Mouse (Mus musculus): Measurements from ENCODE around the gene Mb21d2. TPM values are rescaled to one million over a fixed set of nuclear protein-coding genes. Genes with fewer than 3 reads are reported as not detected.

The Mb21d2 gene
- polyA plus RNA-seq, 1 experiment: 20.4 TPM

DNA sequence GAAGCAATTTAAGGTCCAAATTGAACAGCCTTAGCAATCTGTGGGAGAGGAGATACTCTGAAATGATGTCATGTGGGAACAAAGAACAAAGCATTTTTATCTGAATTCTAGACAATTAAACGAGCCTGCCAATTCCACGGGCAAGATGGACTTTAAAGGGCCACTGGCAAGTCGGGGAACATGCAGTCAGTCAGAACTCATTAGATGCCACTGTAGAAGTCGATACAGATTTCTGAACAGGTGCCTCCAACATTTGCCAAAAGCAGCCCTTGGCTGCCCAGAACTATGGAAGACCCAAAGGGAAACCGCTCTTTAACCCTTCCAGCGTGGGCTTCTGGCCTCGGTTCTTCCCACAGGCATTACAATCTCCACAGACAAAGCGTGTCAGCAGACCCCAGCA lies 45.8 kb downstream of the Mb21d2 start:
- Histone ChIP-seq H3K9me3 (replicated peaks; ENCODE audit: control insufficient read depth, insufficient read depth, low read length, poor library complexity, severe bottlenecking) (no peaks in the 10 kb centered on the region), H3K4me3 (ENCODE audit: low read depth, low read length) (no peak overlapping the region), H3K27ac (ENCODE audit: insufficient read depth, low read length) (no peak overlapping the region), H3K4me1 (ENCODE audit: control insufficient read depth, insufficient read depth, low read length) (no peaks in the 10 kb centered on the region), H3K27me3 (ENCODE audit: control insufficient read depth, insufficient read depth, low read length, poor library complexity, severe bottlenecking) (no peaks in the 10 kb centered on the region), H3K36me3 (ENCODE audit: control insufficient read depth, insufficient read depth, low read length, poor library complexity, severe bottlenecking) (no peaks in the 10 kb centered on the region), H3K9ac (ENCODE audit: low read depth, poor library complexity, severe bottlenecking) (no peak overlapping the region)
- no peak for TF ChIP-seq CTCF (IDR thresholded peaks at IDR 0.05; ENCODE audit: low read depth, low read length)

GRCm38 (mm10) chr16:28882687-28883428 lies 46.6 kb downstream of the Mb21d2 start:
- Histone ChIP-seq H3K36me3 (ENCODE audit: control insufficient read depth, insufficient read depth, low read length, poor library complexity, severe bottlenecking) (no peaks in the 10 kb centered on the region), H3K4me1 (ENCODE audit: control insufficient read depth, insufficient read depth, low read length) (no peaks in the 10 kb centered on the region), H3K27me3 (ENCODE audit: control insufficient read depth, insufficient read depth, low read length, poor library complexity, severe bottlenecking) (no peaks in the 10 kb centered on the region), H3K9me3 (replicated peaks; ENCODE audit: control insufficient read depth, insufficient read depth, low read length, poor library complexity, severe bottlenecking) (no peaks in the 10 kb centered on the region), H3K27ac (ENCODE audit: insufficient read depth, low read length) (no peak overlapping the region), H3K9ac (ENCODE audit: low read depth, poor library complexity, severe bottlenecking) (no peak overlapping the region), H3K4me3 (ENCODE audit: low read depth, low read length) (no peak overlapping the region)
- TF ChIP-seq EP300 (IDR thresholded peaks at IDR 0.05; ENCODE audit: insufficient read depth, low read depth, low read length) (no peak), POLR2A (IDR thresholded peaks at IDR 0.05; ENCODE audit: insufficient read depth, low read length) (no peak), CTCF (IDR thresholded peaks at IDR 0.05; ENCODE audit: low read depth, low read length) (no peak)

DNA sequence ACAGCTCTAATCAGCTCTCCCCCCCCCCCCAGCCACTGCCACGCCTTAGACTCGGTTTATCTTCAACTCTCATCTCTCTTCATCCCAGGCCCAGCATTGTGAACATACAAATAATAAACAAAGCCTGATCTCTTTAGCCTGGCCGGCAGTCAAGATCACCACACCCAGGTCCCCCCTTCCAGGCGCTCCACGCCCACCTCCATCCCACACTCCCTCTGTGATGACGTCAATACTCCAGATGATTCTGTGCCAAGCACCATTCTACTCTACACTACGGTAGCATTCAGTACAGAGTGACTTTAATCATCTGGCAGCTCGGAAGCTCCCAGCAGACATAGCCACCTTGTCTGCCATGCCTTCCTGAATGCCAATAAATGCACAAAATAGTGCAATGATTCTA lies 47.7 kb downstream of the Mb21d2 start:
- H3K36me3 ChIP-seq (ENCODE audit: control insufficient read depth, insufficient read depth, low read length, poor library complexity, severe bottlenecking): no peaks in the 10 kb centered on the region
- H3K9me3 ChIP-seq (replicated peaks; ENCODE audit: control insufficient read depth, insufficient read depth, low read length, poor library complexity, severe bottlenecking): no peaks in the 10 kb centered on the region
- TF ChIP-seq EP300 (IDR thresholded peaks at IDR 0.05; ENCODE audit: insufficient read depth, low read depth, low read length): no peak
- no peak for TF ChIP-seq POLR2A (IDR thresholded peaks at IDR 0.05; ENCODE audit: insufficient read depth, low read length)
- no peak for TF ChIP-seq CTCF (IDR thresholded peaks at IDR 0.05; ENCODE audit: low read depth, low read length)
- H3K4me3 ChIP-seq (ENCODE audit: low read depth, low read length): no peak overlapping the region
- no peaks in the 10 kb centered on the region for H3K4me1 ChIP-seq (ENCODE audit: control insufficient read depth, insufficient read depth, low read length)
- no peak overlapping the region for H3K9ac ChIP-seq (ENCODE audit: low read depth, poor library complexity, severe bottlenecking)
- no peaks in the 10 kb centered on the region for H3K27me3 ChIP-seq (ENCODE audit: control insufficient read depth, insufficient read depth, low read length, poor library complexity, severe bottlenecking)
- H3K27ac ChIP-seq (ENCODE audit: insufficient read depth, low read length): no peak overlapping the region

DNA sequence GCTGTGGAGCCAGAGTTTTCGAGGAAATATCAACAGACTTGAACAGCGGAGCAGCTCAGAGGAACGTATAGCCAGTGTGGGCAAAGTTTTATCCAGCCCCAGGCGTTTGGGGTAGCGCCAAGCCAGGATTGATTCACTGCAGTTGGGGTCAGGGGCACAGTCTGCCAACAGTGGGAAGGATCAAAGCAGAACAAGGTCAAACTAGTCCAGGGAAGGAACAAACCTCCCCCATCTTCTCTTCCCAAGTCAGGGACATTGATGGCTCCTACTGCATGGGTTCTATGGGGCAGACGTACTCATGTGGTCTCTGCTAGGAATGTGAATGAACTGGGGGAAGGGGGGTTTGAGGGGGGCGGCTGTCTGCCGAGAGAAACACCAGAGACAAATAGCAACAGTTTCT lies 48.7 kb downstream of the Mb21d2 start:
- no peak overlapping the region for H3K4me3 ChIP-seq (ENCODE audit: low read depth, low read length)
- H3K4me1 ChIP-seq (ENCODE audit: control insufficient read depth, insufficient read depth, low read length): no peaks in the 10 kb centered on the region
- H3K9me3 ChIP-seq (replicated peaks; ENCODE audit: control insufficient read depth, insufficient read depth, low read length, poor library complexity, severe bottlenecking): no peaks in the 10 kb centered on the region
- H3K9ac ChIP-seq (ENCODE audit: low read depth, poor library complexity, severe bottlenecking): no peak overlapping the region
- no peaks in the 10 kb centered on the region for H3K36me3 ChIP-seq (ENCODE audit: control insufficient read depth, insufficient read depth, low read length, poor library complexity, severe bottlenecking)
- TF ChIP-seq POLR2A (IDR thresholded peaks at IDR 0.05; ENCODE audit: insufficient read depth, low read length): no peak
- no peak for TF ChIP-seq CTCF (IDR thresholded peaks at IDR 0.05; ENCODE audit: low read depth, low read length)
- no peak for TF ChIP-seq EP300 (IDR thresholded peaks at IDR 0.05; ENCODE audit: insufficient read depth, low read depth, low read length)
- no peaks in the 10 kb centered on the region for H3K27me3 ChIP-seq (ENCODE audit: control insufficient read depth, insufficient read depth, low read length, poor library complexity, severe bottlenecking)
- no peak overlapping the region for H3K27ac ChIP-seq (ENCODE audit: insufficient read depth, low read length)

DNA sequence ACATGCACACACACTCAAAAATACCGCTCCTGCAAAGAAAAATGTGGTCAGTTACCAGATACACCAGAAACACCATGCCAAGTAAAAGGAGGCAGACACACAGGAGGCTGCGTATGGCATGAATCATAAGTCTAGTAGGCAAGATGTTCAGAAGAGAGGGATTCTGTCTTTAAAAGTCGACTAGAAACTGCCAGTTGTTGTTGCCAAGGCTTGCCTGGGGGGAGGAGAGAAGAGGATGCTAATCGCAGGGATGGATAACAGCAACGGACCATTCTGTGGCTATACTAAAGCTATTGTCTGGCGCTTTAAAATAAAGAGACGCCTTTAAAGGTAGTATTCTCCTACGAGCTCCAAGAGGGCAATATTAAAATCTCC lies 49.2 kb downstream of the Mb21d2 start:
- no peak overlapping the region for H3K9ac ChIP-seq (ENCODE audit: low read depth, poor library complexity, severe bottlenecking)
- no peak overlapping the region for H3K4me3 ChIP-seq (ENCODE audit: low read depth, low read length)
- TF ChIP-seq POLR2A (IDR thresholded peaks at IDR 0.05; ENCODE audit: insufficient read depth, low read length) (no peak), CTCF (IDR thresholded peaks at IDR 0.05; ENCODE audit: low read depth, low read length) (no peak), EP300 (IDR thresholded peaks at IDR 0.05; ENCODE audit: insufficient read depth, low read depth, low read length) (no peak)
- no peaks in the 10 kb centered on the region for H3K27me3 ChIP-seq (ENCODE audit: control insufficient read depth, insufficient read depth, low read length, poor library complexity, severe bottlenecking)
- no peak overlapping the region for H3K27ac ChIP-seq (ENCODE audit: insufficient read depth, low read length)
- no peaks in the 10 kb centered on the region for H3K9me3 ChIP-seq (replicated peaks; ENCODE audit: control insufficient read depth, insufficient read depth, low read length, poor library complexity, severe bottlenecking)
- H3K4me1 ChIP-seq (ENCODE audit: control insufficient read depth, insufficient read depth, low read length): no peaks in the 10 kb centered on the region
- no peaks in the 10 kb centered on the region for H3K36me3 ChIP-seq (ENCODE audit: control insufficient read depth, insufficient read depth, low read length, poor library complexity, severe bottlenecking)

DNA sequence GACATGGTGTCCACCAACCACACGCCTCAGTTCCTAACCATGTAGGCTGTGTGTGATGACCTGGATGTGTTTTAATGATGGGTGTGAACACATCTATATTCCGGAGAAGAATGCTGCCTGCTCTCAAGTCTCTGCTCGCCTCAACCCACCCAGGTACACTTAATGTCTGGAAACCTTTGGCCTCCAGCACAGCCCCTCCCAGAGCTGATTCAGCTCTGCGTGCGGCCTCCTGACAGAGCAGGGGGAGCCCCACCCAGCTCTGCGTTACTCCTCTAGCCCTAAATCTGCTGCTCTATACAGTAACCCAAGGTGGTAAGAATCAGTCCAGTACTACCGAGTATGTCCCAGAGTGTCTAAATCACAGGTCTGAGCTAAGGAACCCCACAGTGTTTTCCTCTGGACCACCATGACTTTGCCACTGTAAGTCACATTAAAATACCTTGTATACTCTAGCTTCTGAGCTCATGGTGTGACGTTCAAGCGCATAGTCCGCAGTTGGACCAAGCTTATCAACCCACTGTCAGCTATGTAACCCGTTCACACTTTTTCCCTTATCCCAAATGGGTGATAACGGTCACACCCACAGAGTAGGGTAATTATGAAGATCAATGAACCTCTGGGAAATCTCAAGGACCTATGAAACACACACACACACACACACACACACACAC lies 49.7 kb downstream of the Mb21d2 start:
- H3K4me1 ChIP-seq (ENCODE audit: control insufficient read depth, insufficient read depth, low read length): no peaks in the 10 kb centered on the region
- H3K27me3 ChIP-seq (ENCODE audit: control insufficient read depth, insufficient read depth, low read length, poor library complexity, severe bottlenecking): no peaks in the 10 kb centered on the region
- no peaks in the 10 kb centered on the region for H3K9me3 ChIP-seq (replicated peaks; ENCODE audit: control insufficient read depth, insufficient read depth, low read length, poor library complexity, severe bottlenecking)
- no peaks in the 10 kb centered on the region for H3K36me3 ChIP-seq (ENCODE audit: control insufficient read depth, insufficient read depth, low read length, poor library complexity, severe bottlenecking)
- H3K27ac ChIP-seq (ENCODE audit: insufficient read depth, low read length): no peak overlapping the region
- H3K9ac ChIP-seq (ENCODE audit: low read depth, poor library complexity, severe bottlenecking): no peak overlapping the region
- TF ChIP-seq CTCF (IDR thresholded peaks at IDR 0.05; ENCODE audit: low read depth, low read length) (no peak), EP300 (IDR thresholded peaks at IDR 0.05; ENCODE audit: insufficient read depth, low read depth, low read length) (no peak), POLR2A (IDR thresholded peaks at IDR 0.05; ENCODE audit: insufficient read depth, low read length) (no peak)
- H3K4me3 ChIP-seq (ENCODE audit: low read depth, low read length): no peak overlapping the region
